Comparison of ENCODE assay signal across 20 mouse cellular contexts in genomic region chr17:5197765-5198164, GRCm38 (mm10).
DNase-seq lines count a peak whose midpoint lies in the region; ATAC-seq and TF ChIP-seq lines count a peak whose summit lies in the region.
"Had no signal": no experiment of that assay in that cellular context is flagged by ENCODE, and none has a peak within 500 bp of the region (broad histone marks: within the 10 kb centered on the region; RNA-seq: fewer than 3 reads in every experiment).

No protein-coding gene starts in this region.

- WGBS in intestine, embryonic 14.5 days: 65% methylated on average over 3 of the region's 3 CpGs
- 42% methylated on average over 3 of the region's 3 CpGs for WGBS in intestine, postnatal 0 days
- 54% methylated on average over 3 of the region's 3 CpGs for WGBS in lung, embryonic 15.5 days
- WGBS in lung, adult 2 months: 67% methylated on average over 3 of the region's 3 CpGs
- WGBS in intestine, embryonic 15.5 days: 60% methylated on average over 3 of the region's 3 CpGs
- 43% methylated on average over 3 of the region's 3 CpGs for WGBS in stomach, embryonic 16.5 days

- no peak for ATAC-seq in intestine, embryonic 14.5 days (replicated peaks; ENCODE audit: low FRiP score, low TSS enrichment, low read depth)
- no peak; the same call in 1 of the 2 replicates for ATAC-seq in intestine, postnatal 0 days
- ATAC-seq in lung, embryonic 15.5 days (ENCODE audit: borderline replicate concordance, extremely low read depth, low FRiP score, low TSS enrichment): no peak
- ATAC-seq in intestine, embryonic 15.5 days: peak; percentile 31
- ATAC-seq in stomach, embryonic 16.5 days (ENCODE audit: insufficient read depth, low FRiP score): peak; percentile 79; the same call in 1 of the 2 replicates
- ATAC-seq: inflammation-experienced regulatory T-cells, adult 6 months; midbrain, embryonic 16.5 days had no signal

- no peak for TF ChIP-seq POLR2A in lung, adult 2 months (IDR thresholded peaks at IDR 0.05; ENCODE audit: borderline replicate concordance, extremely low read depth, low read depth, low read length)

- no peaks in the 10 kb centered on the region for H3K27me3 ChIP-seq in intestine, embryonic 14.5 days (replicated peaks; ENCODE audit: control insufficient read depth, insufficient read depth, low read length)
- no peaks in the 10 kb centered on the region for H3K27me3 ChIP-seq in intestine, postnatal 0 days (replicated peaks; ENCODE audit: control insufficient read depth, insufficient read depth, low read length)
- H3K27me3 ChIP-seq in lung, embryonic 15.5 days: no peaks in the 10 kb centered on the region
- H3K27me3 ChIP-seq in intestine, embryonic 15.5 days (replicated peaks): no peaks in the 10 kb centered on the region
- H3K27me3 ChIP-seq in stomach, embryonic 16.5 days (ENCODE audit: control insufficient read depth, insufficient read depth, low read length): no peaks in the 10 kb centered on the region
- H3K27me3 ChIP-seq: embryonic facial prominence, embryonic 12.5 days; forebrain, embryonic 15.5 days; heart, embryonic 13.5 days; kidney, embryonic 15.5 days; limb, embryonic 13.5 days had no signal

- no peaks in the 10 kb centered on the region for H3K36me3 ChIP-seq in intestine, embryonic 14.5 days (ENCODE audit: control insufficient read depth, insufficient read depth, low read length)
- H3K36me3 ChIP-seq in intestine, postnatal 0 days (ENCODE audit: control insufficient read depth, insufficient read depth): no peaks in the 10 kb centered on the region
- H3K36me3 ChIP-seq in lung, embryonic 15.5 days: no peaks in the 10 kb centered on the region
- no peaks in the 10 kb centered on the region for H3K36me3 ChIP-seq in intestine, embryonic 15.5 days
- H3K36me3 ChIP-seq in stomach, embryonic 16.5 days (ENCODE audit: control insufficient read depth, insufficient read depth, low read length): no peaks in the 10 kb centered on the region
- H3K36me3 ChIP-seq: embryonic facial prominence, embryonic 12.5 days; forebrain, embryonic 15.5 days; kidney, embryonic 15.5 days; limb, embryonic 13.5 days had no signal

- H3K4me3 ChIP-seq in intestine, embryonic 14.5 days (ENCODE audit: low read depth, low read length): no peak overlapping the region
- no peak overlapping the region for H3K4me3 ChIP-seq in intestine, postnatal 0 days (ENCODE audit: low read depth, low read length)
- no peak overlapping the region for H3K4me3 ChIP-seq in lung, embryonic 15.5 days
- H3K4me3 ChIP-seq in lung, adult 2 months (replicated peaks; ENCODE audit: extremely low read depth, low read depth, low read length): no peak overlapping the region
- no peak overlapping the region for H3K4me3 ChIP-seq in intestine, embryonic 15.5 days (replicated peaks)
- H3K4me3 ChIP-seq in stomach, embryonic 16.5 days (replicated peaks; ENCODE audit: low read length): no peak overlapping the region
- H3K4me3 ChIP-seq: embryonic facial prominence, embryonic 12.5 days; erythroblast, embryonic 14.5 days; forebrain, embryonic 15.5 days; heart, embryonic 13.5 days; kidney, embryonic 15.5 days; limb, embryonic 13.5 days had no signal

- no peak overlapping the region for H3K9ac ChIP-seq in intestine, embryonic 14.5 days (ENCODE audit: low read length)
- H3K9ac ChIP-seq in intestine, postnatal 0 days (ENCODE audit: low read depth, low read length): no peak overlapping the region
- no peak overlapping the region for H3K9ac ChIP-seq in lung, embryonic 15.5 days
- no peak overlapping the region for H3K9ac ChIP-seq in intestine, embryonic 15.5 days
- H3K9ac ChIP-seq in stomach, embryonic 16.5 days (ENCODE audit: low read length): peak overlapping the region; percentile 29; the same call in 1 of the 2 replicates
- H3K9ac ChIP-seq: embryonic facial prominence, embryonic 12.5 days; forebrain, embryonic 15.5 days; heart, embryonic 13.5 days; kidney, embryonic 15.5 days; limb, embryonic 13.5 days had no signal

- H3K4me1 ChIP-seq in intestine, embryonic 14.5 days (replicated peaks; ENCODE audit: control insufficient read depth, insufficient read depth, low read length): peaks cover 33% of the 10 kb centered on the region
- peaks cover 4% of the 10 kb centered on the region for H3K4me1 ChIP-seq in intestine, postnatal 0 days (replicated peaks; ENCODE audit: control insufficient read depth, insufficient read depth, low read length)
- H3K4me1 ChIP-seq in lung, embryonic 15.5 days: peaks cover 45% of the 10 kb centered on the region
- H3K4me1 ChIP-seq in lung, adult 2 months (ENCODE audit: control insufficient read depth, insufficient read depth, low read length): peaks cover 11% of the 10 kb centered on the region; the same call in 1 of the 2 replicates
- peaks cover 30% of the 10 kb centered on the region for H3K4me1 ChIP-seq in intestine, embryonic 15.5 days (replicated peaks)
- H3K4me1 ChIP-seq in stomach, embryonic 16.5 days (ENCODE audit: control insufficient read depth, insufficient read depth, low read length): peaks cover 33% of the 10 kb centered on the region

- H3K4me2 ChIP-seq in intestine, embryonic 14.5 days (ENCODE audit: low read length): no peak overlapping the region
- no peak overlapping the region for H3K4me2 ChIP-seq in intestine, postnatal 0 days (replicated peaks; ENCODE audit: low read depth)
- H3K4me2 ChIP-seq in lung, embryonic 15.5 days: no peak overlapping the region
- no peak overlapping the region for H3K4me2 ChIP-seq in intestine, embryonic 15.5 days (replicated peaks)
- H3K4me2 ChIP-seq in stomach, embryonic 16.5 days (ENCODE audit: low read depth, low read length): no peak overlapping the region
- H3K4me2 ChIP-seq: embryonic facial prominence, embryonic 12.5 days; forebrain, embryonic 15.5 days; heart, embryonic 13.5 days; kidney, embryonic 15.5 days; limb, embryonic 13.5 days had no signal

- H3K9me3 ChIP-seq in intestine, embryonic 14.5 days (ENCODE audit: control insufficient read depth, low read length): no peaks in the 10 kb centered on the region
- no peaks in the 10 kb centered on the region for H3K9me3 ChIP-seq in intestine, postnatal 0 days (ENCODE audit: control insufficient read depth)
- H3K9me3 ChIP-seq in lung, embryonic 15.5 days: no peaks in the 10 kb centered on the region
- H3K9me3 ChIP-seq in intestine, embryonic 15.5 days: no peaks in the 10 kb centered on the region
- H3K9me3 ChIP-seq in stomach, embryonic 16.5 days (replicated peaks; ENCODE audit: control insufficient read depth, low read length): no peaks in the 10 kb centered on the region
- H3K9me3 ChIP-seq: embryonic facial prominence, embryonic 12.5 days; forebrain, embryonic 15.5 days; heart, embryonic 13.5 days; kidney, embryonic 15.5 days; limb, embryonic 13.5 days had no signal

- H3K27ac ChIP-seq in intestine, embryonic 14.5 days (ENCODE audit: low read depth): peak overlapping the region; percentile 22; the same call in 1 of the 2 replicates
- H3K27ac ChIP-seq in intestine, postnatal 0 days (ENCODE audit: low read depth, low read length): no peak overlapping the region; the same call in 1 of the 2 replicates
- H3K27ac ChIP-seq in lung, embryonic 15.5 days: peak overlapping the region; percentile 34
- H3K27ac ChIP-seq in intestine, embryonic 15.5 days: peak overlapping the region; percentile 10; the same call in 1 of the 2 replicates
- H3K27ac ChIP-seq in stomach, embryonic 16.5 days (ENCODE audit: low read length): peak overlapping the region; percentile 95
- H3K27ac ChIP-seq: embryonic facial prominence, embryonic 12.5 days; heart, embryonic 13.5 days; kidney, embryonic 15.5 days; limb, embryonic 13.5 days had no signal

- no peak for TF ChIP-seq CTCF in intestine, postnatal 0 days (IDR thresholded peaks at IDR 0.05; ENCODE audit: low read depth)
- no peak for TF ChIP-seq CTCF in lung, adult 2 months (IDR thresholded peaks at IDR 0.05; ENCODE audit: insufficient read depth, low read length)

- no peak for DNase-seq in intestine, embryonic 14.5 days (ENCODE audit: low spot score)
- DNase-seq in lung, adult 2 months: no peak
- no peak for DNase-seq in kidney, postnatal 4 days
- DNase-seq: adrenal gland, adult 8-10 months; cerebellum, adult 9-11 months; gastrocnemius, postnatal 36 days; right cerebral cortex, postnatal 25 days; thymus, postnatal 14 days had no signal

Comparison
In these comparisons a context has a peak if more than half of its experiments do, and no peak if none do; other contexts are left out.
1. ATAC-seq: peak in intestine, embryonic 15.5 days (single experiment) and stomach, embryonic 16.5 days (single experiment); none in intestine, embryonic 14.5 days (single experiment), intestine, postnatal 0 days (single experiment) and lung, embryonic 15.5 days (single experiment).